Mouse (Mus musculus) lung, postnatal 0 days (tissue): ENCODE measurements at regions not wholly inside any gene's neighbourhood (a gene's known extent, or its start where the extent isn't known, plus 50 kb on each side); places are given as distances from the start of the nearest gene placed in this dataset.

Experiments
- CTCF ChIP-seq: IDR thresholded peaks from 2 replicates; pipeline ENCODE4 v1.5.1; 2016; ENCODE audit warnings: antibody characterized with exemption, mild to moderate bottlenecking
- EP300 ChIP-seq: IDR thresholded peaks from 2 replicates; pipeline ENCODE4 v1.6.1; 2016; ENCODE audit warnings: antibody characterized with exemption, mild to moderate bottlenecking, control low read depth

DNA sequence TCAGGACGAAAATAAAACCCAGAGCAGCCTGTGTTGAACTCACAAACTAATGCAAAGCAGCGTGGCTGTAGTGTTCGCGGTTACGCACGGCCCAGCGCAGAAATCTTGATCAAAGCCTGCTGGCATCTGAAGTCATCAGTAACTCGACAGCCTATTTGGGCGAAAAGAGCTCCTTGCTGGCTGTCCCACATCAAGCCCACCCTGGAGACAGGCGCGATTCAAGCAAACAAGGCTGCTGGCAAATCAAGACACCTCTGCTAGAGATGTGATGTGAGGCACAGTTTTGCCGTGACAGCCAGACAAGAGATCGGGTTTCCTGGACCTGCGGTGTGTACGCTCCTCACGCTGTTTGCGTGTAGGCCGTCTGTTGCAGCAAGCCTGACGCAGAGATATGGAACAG lies 197.5 kb upstream of the Msx2 start:
- TF ChIP-seq EP300 (no peak), CTCF (no peak)
